Mouse (Mus musculus) G1E (cell line): Measurements from ENCODE around the gene Plcl2. TPM values are rescaled to one million over a fixed set of nuclear protein-coding genes. Genes with fewer than 3 reads are reported as not detected.

Experiments
- ATAC-seq: 2 replicates; pipeline ENCODE4 v1.8.0; 2016; ENCODE audit warnings: mild to moderate bottlenecking; ENCODE audit not compliant: insufficient number of reproducible peaks, poor library complexity, low FRiP score, severe bottlenecking; ENCODE audit errors: extremely low read depth
- DNase-seq: peaks from one replicate; pipeline ENCODE4 v3.0.0; 2012; ENCODE audit warnings: low spot score
- H3K27me3 ChIP-seq: 2 replicates; pipeline ENCODE4 v1.6.1; 2012; ENCODE audit warnings: mild to moderate bottlenecking, low read length, inconsistent platforms; ENCODE audit not compliant: insufficient read depth
- H3K36me3 ChIP-seq: replicated peaks from 2 replicates; pipeline ENCODE3; 2012; ENCODE audit warnings: mild to moderate bottlenecking, inconsistent platforms
- H3K4me1 ChIP-seq: 2 replicates; pipeline ENCODE4 v1.6.1; 2012; ENCODE audit warnings: low read depth, low read length, inconsistent platforms, mixed read lengths; ENCODE audit not compliant: insufficient read depth
- H3K4me3 ChIP-seq: 2 replicates; pipeline ENCODE4 v1.5.1; 2012; ENCODE audit warnings: low read depth, mild to moderate bottlenecking, inconsistent platforms, low read length, moderate library complexity, mixed read lengths
- H3K9me3 ChIP-seq: replicated peaks from 2 replicates; pipeline ENCODE4 v1.6.1; 2012; ENCODE audit warnings: inconsistent platforms
- CTCF ChIP-seq: IDR thresholded peaks from 2 replicates; pipeline ENCODE4 v1.5.1; 2012; ENCODE audit warnings: low read depth, low read length, inconsistent platforms, mixed read lengths
- GATA1 ChIP-seq: IDR thresholded peaks from 2 replicates; pipeline ENCODE4 v1.6.1; 2012; ENCODE audit warnings: borderline replicate concordance, low read length, inconsistent platforms, mixed read lengths
- GATA2 ChIP-seq: IDR thresholded peaks from 2 replicates; pipeline ENCODE4 v1.6.1; 2012; ENCODE audit warnings: low read depth, low read length, inconsistent platforms, borderline replicate concordance
- POLR2AphosphoS5 ChIP-seq: IDR thresholded peaks from 2 replicates; pipeline ENCODE4 v1.6.1; 2012; ENCODE audit warnings: low read depth, low read length, inconsistent platforms; ENCODE audit not compliant: insufficient replicate concordance
- TAL1 ChIP-seq: conservative IDR thresholded peaks from 2 replicates; pipeline ENCODE4 v1.6.1; 2012; ENCODE audit warnings: low read depth, low read length, inconsistent platforms, mixed read lengths
- polyA plus RNA-seq: library from polyadenylated mRNA; stranded (reverse); fragments of >175 nt; gene quantifications from 2 replicates; pipeline ENCODE4 v1.2.3, GENCODE M21; 2012
- total RNA-seq, 2 experiments: library from RNA; stranded (forward) in 1 of 2; stranded (reverse) in 1 of 2; fragments of 200-1000 nt in 1 of 2; fragments of >200 nt in 1 of 2; fragmentation: Nextera tagmentation in 1 of 2; gene quantifications; 2 replicates each; pipeline ENCODE4 v1.2.3; 2014 to 2017

Plcl2 gene
- 13.7 TPM in 1 of 2 replicates, not detected in the other for total RNA-seq (2014; fragmentation: Nextera tagmentation)
- total RNA-seq (2017): 0.17 and 0.22 TPM in 2 replicates
- not detected in 2 replicates for polyA plus RNA-seq

- no peaks in the 10 kb centered on the region for H3K36me3 ChIP-seq
- ATAC-seq (no peak), DNase-seq (no peak)
- peaks cover 48% of the 10 kb centered on the region for H3K9me3 ChIP-seq
- H3K4me1 ChIP-seq: no peaks in the 10 kb centered on the region
- TF ChIP-seq CTCF (no peak), POLR2AphosphoS5 (no peak), GATA2 (no peak), GATA1 (no peak), TAL1 (no peak)
- H3K27me3 ChIP-seq: no peaks in the 10 kb centered on the region
- peak within 1 kb of the TSS; percentile 27; the same call in 1 of the 2 replicates for H3K4me3 ChIP-seq
Measured at GRCm38 (mm10) chr17:50509251-50510104, at the start of gene Plcl2. Gene Plcl2 (plus strand): TSS chr17:50509403.

GRCm38 (mm10) chr17:50460301-50460700 is 48.9 kb upstream of the Plcl2 start:
- DNase-seq: no peak
- no peak for ATAC-seq
- no peak for TF ChIP-seq TAL1
- no peak for TF ChIP-seq POLR2AphosphoS5
- no peak for TF ChIP-seq GATA1
- H3K36me3 ChIP-seq: no peaks in the 10 kb centered on the region
- peaks cover 45% of the 10 kb centered on the region for H3K9me3 ChIP-seq
- H3K27me3 ChIP-seq: no peaks in the 10 kb centered on the region
- H3K4me1 ChIP-seq: no peaks in the 10 kb centered on the region
- no peak overlapping the region for H3K4me3 ChIP-seq

GRCm38 (mm10) chr17:50467438-50467837 is 41.8 kb upstream of the Plcl2 start:
- H3K36me3 ChIP-seq: no peaks in the 10 kb centered on the region
- no peak for DNase-seq
- no peaks in the 10 kb centered on the region for H3K4me1 ChIP-seq
- H3K9me3 ChIP-seq: peaks cover 28% of the 10 kb centered on the region
- ATAC-seq: no peak
- H3K4me3 ChIP-seq: no peak overlapping the region
- no peak for TF ChIP-seq GATA2
- no peak for TF ChIP-seq CTCF
- no peak for TF ChIP-seq GATA1
- TF ChIP-seq TAL1: no peak
- TF ChIP-seq POLR2AphosphoS5: no peak
- no peaks in the 10 kb centered on the region for H3K27me3 ChIP-seq

- Histone ChIP-seq H3K9me3 (peaks cover 25% of the 10 kb centered on the region), H3K4me1 (no peaks in the 10 kb centered on the region), H3K36me3 (no peaks in the 10 kb centered on the region), H3K27me3 (no peaks in the 10 kb centered on the region), H3K4me3 (no peak overlapping the region)
- ATAC-seq: no peak
- TF ChIP-seq TAL1: no peak
- TF ChIP-seq GATA1: no peak
- no peak for TF ChIP-seq CTCF
- no peak for TF ChIP-seq GATA2
- no peak for TF ChIP-seq POLR2AphosphoS5
- DNase-seq: no peak
Measured at GRCm38 (mm10) chr17:50469126-50469525, 40.1 kb upstream of the Plcl2 start.

GRCm38 (mm10) chr17:50469543-50470431 is 39.4 kb upstream of the Plcl2 start:
- H3K4me1 ChIP-seq: no peaks in the 10 kb centered on the region
- TF ChIP-seq TAL1 (no peak), CTCF (no peak), GATA1 (no peak), GATA2 (no peak), POLR2AphosphoS5 (no peak)
- no peaks in the 10 kb centered on the region for H3K36me3 ChIP-seq
- ATAC-seq (no peak), DNase-seq (no peak)
- H3K4me3 ChIP-seq: no peak overlapping the region
- H3K27me3 ChIP-seq: no peaks in the 10 kb centered on the region
- H3K9me3 ChIP-seq: peaks cover 25% of the 10 kb centered on the region

GRCm38 (mm10) chr17:50470432-50471078 is 38.6 kb upstream of the Plcl2 start:
- ATAC-seq (no peak), DNase-seq (no peak)
- Histone ChIP-seq H3K36me3 (no peaks in the 10 kb centered on the region), H3K4me1 (no peaks in the 10 kb centered on the region), H3K27me3 (no peaks in the 10 kb centered on the region), H3K9me3 (peaks cover 25% of the 10 kb centered on the region), H3K4me3 (no peak overlapping the region)
- TF ChIP-seq GATA2: no peak
- no peak for TF ChIP-seq CTCF
- TF ChIP-seq POLR2AphosphoS5: no peak
- TF ChIP-seq TAL1: no peak
- no peak for TF ChIP-seq GATA1
